Mouse (Mus musculus): ENCODE data around the gene Fnip2. TPM values are rescaled to one million over a fixed set of nuclear protein-coding genes. Genes with fewer than 3 reads are reported as not detected.
"Not testable (repeated sequence)": the region's sequence is repeated elsewhere in the genome, so short reads cannot be mapped to it uniquely, and the experiment has no call there.

Fnip2 gene
- total RNA-seq (2021): 10 to 100 TPM; 16.1 to 17.6 TPM
- long read RNA-seq, experiment 1, partial matches to known transcripts: 1 of 5 reads
- long read RNA-seq, experiment 1, other reads (novel, unspliced or antisense): 3 of 5 reads
- long read RNA-seq, experiment 2, partial matches to known transcripts: 2 of 3 reads
- long read RNA-seq, experiment 2, other reads (novel, unspliced or antisense): 1 of 3 reads

DNA sequence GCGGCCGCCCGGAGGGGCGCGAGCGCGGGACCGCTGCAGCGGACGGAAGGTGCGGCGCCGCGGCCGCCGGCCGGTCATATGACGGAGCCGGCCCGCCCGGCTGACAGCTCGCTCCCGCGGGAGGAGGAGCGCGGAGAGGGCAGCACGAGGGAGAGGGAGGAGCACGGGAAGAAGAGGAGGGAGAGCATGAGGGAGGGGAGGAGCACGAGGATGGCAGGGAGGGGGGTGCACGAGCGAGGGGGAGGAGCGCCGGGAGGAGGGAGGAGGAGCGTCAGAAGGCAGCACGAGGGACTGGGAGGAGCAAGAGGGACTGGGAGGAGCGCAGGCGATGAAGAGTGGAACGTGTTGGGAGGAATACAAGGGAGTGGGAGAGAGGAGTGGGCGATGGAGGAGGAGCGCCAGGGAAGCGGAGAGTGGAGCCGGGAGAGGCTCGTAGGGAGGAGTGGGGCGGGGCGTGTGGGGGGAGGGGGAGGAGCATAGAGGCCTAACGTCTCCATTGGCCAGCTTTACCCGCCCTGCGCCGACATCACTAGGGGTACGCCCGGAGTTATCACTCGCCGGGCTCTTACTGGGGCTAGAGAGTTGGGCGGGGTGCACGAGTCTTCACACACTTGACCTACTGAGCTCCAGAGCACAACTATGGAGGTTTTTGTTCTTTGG is at the start of gene Fnip2:
Fnip2 (minus strand) TSS at position 94 of the 660 bp plus-strand sequence.
- DNase-seq (ENCODE audit: low spot score in 2 of 2): peak; percentile 87 to 91

- no peak for DNase-seq (ENCODE audit: low spot score in 2 of 2)
Measured at GRCm38 (mm10) chr3:79609886-79610285, 42.3 kb upstream of the Fnip2 start.

DNA sequence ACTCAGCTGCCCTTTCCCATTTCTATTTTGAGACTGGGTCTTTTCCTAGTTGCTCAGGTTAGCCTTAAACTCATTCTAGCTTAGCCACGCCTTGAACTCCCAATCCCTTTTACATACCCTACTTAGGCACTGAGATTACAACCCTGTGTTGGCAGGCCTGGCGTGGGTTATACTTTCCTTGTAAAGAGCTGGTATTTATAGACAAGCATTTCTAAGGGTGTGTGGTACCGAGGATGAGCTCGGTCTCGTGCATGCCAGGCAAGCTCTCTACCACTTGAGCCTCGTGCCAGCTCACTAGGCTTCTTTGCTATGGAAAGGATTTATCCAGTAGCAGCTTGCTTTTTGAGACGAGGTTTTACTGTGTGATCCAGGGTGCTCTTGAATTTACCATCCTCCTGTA is 27.9 kb upstream of the Fnip2 start:
- DNase-seq (ENCODE audit: low spot score in 2 of 2): no peak

DNA sequence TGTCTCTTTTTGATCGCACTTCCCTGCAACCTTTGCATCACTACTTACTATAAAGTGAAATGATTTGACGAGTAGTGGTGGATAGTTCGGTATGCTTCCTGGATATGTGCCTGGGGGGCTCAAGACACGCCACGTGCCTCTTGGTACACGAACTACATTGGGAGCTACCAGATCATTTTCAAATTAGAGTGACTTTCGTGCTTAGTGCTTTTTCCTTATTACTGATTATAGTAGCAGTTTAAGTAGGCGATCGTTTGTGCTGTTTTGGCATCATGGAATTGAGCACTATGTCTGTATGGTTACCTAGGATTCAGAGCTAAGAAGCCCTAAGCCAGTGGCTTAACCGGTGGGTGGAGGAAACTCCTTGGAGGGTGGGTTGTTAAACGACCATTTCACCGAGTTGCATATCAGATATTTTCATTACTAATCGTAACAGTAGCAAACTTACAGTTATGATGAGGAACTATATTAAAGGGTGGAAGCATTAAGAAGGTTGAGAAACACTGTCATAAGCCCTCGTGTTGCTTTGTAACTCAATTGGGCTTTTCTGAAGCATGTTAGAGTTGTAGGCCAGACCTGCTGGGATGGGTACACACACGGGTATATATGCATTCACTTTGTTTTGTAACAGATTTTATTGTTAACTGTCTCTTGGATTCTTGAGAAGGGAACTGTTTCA is 24.3 kb upstream of the Fnip2 start:
- DNase-seq (ENCODE audit: low spot score in 2 of 2): no peak

GRCm38 (mm10) chr3:79590863-79591792 is 23.5 kb upstream of the Fnip2 start, which contains the start of gene Ppid:
TSS of gene Ppid (plus strand) at chr3:79591342.
- DNase-seq (ENCODE audit: low spot score in 2 of 2): peak; percentile 72 to 83

DNA sequence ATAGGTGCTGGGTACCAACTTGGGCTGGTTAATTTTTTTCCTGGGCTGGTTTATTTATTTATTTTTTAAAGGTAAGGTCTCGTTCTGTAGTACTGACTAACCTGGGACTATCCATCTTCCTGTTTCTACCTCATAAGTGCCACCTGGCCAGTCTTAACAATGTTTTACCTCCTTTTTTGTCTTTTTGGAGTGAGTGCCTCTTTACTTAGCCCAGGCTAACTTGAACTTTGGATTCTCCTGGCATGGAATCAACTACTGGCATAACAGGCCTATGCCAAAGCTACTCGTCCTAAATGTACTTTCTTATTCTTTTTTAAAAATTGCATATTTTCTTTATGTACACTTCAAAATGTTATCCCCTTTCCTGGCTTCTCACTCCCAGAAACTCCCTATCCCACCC is 22.1 kb upstream of the Fnip2 start:
- DNase-seq (ENCODE audit: low spot score in 2 of 2): no peak

GRCm38 (mm10) chr3:79586804-79587203 is 19.2 kb upstream of the Fnip2 start:
- peak; percentile 90 to 94 for DNase-seq (ENCODE audit: low spot score in 2 of 2)

DNA sequence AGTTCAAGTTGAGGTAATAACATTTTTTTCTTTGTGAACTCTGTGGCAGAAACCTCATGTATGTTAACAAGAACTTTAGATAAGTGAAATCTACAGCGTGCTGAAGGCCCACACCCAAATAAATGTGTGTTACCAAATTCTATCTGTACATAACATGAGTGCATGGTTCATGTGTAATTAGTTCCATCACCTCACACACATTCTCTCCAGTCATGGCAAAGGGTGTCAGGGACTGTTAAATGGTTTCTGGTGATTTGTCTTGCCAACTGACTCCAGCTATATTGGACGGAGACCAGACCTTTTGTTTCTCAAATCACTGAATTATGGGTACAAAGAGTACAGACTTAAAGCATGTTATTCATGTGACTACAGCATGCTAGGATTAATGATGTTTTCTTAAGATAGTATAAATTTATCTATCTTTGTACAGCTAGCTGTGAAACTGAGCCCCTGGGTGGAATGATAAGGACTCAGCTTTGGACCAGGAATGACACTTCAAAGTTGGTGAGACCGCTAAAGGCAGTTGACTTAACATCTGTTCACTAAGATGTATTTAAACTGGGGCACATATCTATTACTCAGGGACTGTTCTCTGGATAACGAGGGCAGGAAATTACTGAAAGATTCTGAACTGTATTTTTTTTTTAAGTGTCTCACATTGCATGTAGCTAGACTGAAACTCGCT is 12.4 kb upstream of the Fnip2 start:
- no peak for DNase-seq (ENCODE audit: low spot score in 2 of 2)

DNA sequence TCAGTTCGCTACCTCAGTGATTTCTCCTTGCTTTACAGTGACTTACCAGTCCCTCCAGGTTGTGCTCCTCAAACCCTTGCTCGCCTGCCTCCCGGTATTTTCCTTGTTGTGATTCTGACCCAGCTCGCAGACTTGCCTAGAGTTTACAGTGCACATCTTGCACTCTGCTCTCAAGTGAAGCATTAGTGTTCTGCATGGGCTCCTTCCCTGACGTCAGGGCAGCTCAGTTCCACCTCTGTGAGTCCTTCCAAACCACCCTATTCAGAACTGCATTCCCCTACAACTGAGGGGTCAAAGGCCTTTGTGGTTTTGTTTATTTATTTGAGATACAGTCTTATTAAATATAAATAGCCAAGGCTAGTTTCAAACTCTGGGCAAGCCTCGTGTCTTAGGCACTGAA is 10.6 kb upstream of the Fnip2 start:
- no peak for DNase-seq (ENCODE audit: low spot score in 2 of 2)

DNA sequence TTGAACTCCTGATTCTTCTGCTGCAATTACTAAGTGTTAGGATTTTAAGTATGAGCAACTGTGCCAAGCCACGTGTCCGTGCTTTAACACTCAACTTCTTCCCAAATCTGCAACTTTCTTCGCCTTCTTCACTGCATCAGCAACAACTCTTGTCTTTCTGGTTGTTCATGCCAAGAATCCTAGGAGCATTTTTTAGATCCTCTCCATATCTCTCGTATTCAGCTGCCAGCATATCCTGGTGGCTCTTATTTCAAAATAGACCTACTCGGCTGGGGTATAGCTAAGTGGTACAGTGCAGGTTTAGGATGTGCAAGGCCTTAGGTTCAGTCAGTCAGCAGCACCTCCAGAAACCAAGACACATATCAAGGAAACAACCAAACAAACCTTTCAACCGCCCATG is 10.0 kb upstream of the Fnip2 start:
- no peak for DNase-seq (ENCODE audit: low spot score in 2 of 2)

GRCm38 (mm10) chr3:79576865-79577264 is 9.3 kb upstream of the Fnip2 start:
- no peak for DNase-seq (ENCODE audit: low spot score in 2 of 2)

DNA sequence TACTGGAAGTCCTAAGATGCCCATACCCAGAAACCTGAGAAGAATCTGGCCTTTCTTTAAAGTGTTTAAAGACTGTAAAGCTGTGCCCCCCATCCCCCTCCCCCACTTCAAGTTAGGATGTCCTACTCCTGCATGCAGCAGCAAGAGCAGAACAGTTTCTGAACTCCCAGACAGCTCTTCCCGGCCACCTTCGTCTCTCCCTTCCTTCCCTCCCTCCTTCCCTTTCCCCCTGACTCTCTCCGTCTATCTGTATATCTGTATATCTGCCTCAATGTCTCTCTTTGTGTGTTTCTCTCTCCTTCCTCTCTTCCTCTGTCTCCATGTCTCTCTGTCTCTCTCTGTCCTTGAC is 8.8 kb upstream of the Fnip2 start:
- no peak for DNase-seq (ENCODE audit: low spot score in 2 of 2)

- no peak for DNase-seq (ENCODE audit: low spot score in 2 of 2)
Measured at GRCm38 (mm10) chr3:79575576-79576467, 8.2 kb upstream of the Fnip2 start.

DNA sequence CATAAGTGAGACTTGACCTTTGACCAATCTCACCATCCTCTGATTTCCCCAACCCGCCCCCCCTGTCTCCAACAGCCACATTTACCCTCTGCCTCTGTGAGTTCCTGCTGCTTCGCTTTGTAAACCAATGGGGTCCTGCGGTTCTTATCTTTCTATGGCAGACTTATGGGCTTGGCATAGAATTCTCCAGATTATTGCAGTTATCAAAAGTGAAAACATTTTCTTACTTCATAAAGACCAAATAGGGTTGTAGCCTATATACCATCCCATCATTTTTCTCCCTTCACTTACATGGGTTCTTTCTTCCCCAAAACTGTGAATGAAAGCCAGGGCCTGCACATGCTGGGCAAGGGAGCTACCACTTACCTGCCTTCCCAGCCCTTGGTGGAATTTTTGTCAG is 6.7 kb upstream of the Fnip2 start:
- no peak for DNase-seq (ENCODE audit: low spot score in 2 of 2)

DNA sequence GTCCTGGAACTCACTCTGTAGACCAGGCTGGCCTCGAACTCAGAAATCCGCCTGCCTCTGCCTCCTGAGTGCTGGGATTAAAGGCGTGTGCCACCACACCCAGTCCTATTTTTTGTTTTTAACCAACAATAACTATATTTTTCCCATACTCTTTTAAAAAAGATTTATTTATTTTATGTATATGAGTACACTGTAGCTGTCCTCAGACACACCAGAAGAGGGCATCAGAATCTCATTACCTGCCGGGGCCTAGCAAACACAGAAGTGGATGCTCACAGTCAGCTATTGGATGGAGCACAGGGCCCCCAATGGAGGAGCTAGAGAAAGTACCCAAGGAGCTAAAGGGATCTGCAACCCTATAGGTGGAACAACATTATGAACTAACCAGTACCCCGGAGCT is 5.8 kb upstream of the Fnip2 start:
- DNase-seq (ENCODE audit: low spot score in 2 of 2): not testable (repeated sequence)

DNA sequence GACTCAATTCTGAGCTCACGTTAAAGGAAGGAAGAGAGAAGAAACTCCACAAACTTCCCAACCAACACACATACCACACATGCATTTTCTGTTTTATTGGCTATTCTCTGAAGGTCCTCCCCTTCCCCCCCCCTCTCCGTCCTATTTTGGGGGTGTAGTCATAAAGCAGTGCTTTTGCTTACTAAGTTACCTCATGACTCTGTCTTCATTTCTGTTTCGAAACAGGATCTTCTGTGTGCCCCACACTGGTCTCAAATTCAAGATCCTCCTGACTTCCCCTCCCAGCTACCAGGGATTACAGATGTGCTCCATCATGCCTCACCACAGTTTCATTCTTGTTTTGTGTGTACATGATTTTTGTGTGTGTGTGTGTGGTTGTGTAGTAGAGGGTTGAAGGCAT is 4.8 kb upstream of the Fnip2 start:
- no peak for DNase-seq (ENCODE audit: low spot score in 2 of 2)

DNA sequence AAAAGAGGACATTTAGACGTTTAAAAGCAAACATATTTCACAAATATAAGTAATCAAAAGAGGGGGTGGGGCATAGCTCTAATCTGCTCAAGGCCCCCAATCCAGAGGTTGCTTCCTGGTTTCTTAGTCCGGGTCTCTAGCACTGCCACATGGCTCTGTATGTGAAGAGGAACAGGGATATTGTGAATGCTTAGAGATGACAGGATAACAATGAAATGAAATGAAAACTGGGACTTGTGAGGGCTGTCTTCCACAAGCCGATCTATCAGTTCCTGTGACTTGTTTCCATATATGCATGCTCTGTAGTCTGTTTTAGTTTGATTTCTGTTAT is 1.7 kb upstream of the Fnip2 start:
- DNase-seq (ENCODE audit: low spot score in 2 of 2): no peak

DNA sequence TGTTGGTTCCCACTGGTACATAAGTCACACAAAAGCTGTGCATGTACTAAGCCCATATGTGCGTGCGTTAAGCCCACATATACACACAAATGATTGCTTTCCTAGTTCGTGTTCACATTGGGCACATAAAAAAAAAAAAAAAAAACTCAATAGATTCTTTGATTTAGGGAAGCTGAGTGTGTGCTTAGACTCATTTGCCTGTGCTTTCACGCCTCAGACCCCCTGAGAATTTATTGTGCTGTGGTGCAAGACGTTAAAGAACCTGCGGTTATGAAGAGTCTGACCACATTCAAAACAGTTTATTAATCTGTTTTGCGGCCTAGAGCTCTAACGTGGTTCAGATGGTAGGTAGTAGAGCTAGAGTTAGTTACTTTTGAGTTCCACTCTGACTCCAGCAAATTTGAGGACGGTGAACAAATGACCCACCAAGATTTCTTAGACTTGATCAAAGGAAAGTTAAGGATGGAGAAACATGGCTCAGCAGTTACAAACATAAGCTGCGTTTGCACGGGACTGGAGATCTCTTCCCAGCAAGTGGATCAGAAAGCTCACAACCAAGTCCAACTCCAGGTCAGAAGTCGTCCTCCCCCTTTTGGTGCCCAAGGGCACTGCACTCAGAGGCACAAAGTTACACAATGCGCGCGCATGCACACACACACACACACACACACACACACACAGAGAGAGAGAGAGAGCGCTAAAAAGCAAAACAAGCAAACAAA is 1.2 kb upstream of the Fnip2 start:
- DNase-seq (ENCODE audit: low spot score in 2 of 2): no peak
